Mouse (Mus musculus) bone marrow macrophage, adult 2 months (primary cell): ENCODE results near the gene Tuba8. TPM values are rescaled to one million over a fixed set of nuclear protein-coding genes. Genes with fewer than 3 reads are reported as not detected.

ENCODE experiments used
- H3K27ac ChIP-seq: 2 replicates; pipeline ENCODE4 v1.5.1; 2012; ENCODE audit warnings: low read depth, low read length; ENCODE audit not compliant: insufficient read depth
- H3K4me1 ChIP-seq: 2 replicates; pipeline ENCODE4 v1.6.1; 2012; ENCODE audit warnings: low read length; ENCODE audit not compliant: control insufficient read depth, insufficient read depth
- H3K4me3 ChIP-seq: 2 replicates; pipeline ENCODE4 v1.5.1; 2012; ENCODE audit warnings: mild to moderate bottlenecking, low read length, moderate library complexity; ENCODE audit not compliant: insufficient read depth
- CTCF ChIP-seq: IDR thresholded peaks from 2 replicates; pipeline ENCODE4 v1.5.1; 2012; ENCODE audit warnings: low read depth, mild to moderate bottlenecking, low read length, moderate library complexity
- POLR2A ChIP-seq: IDR thresholded peaks from 2 replicates; pipeline ENCODE4 v1.6.1; 2012; ENCODE audit warnings: mild to moderate bottlenecking, low read depth, low read length, borderline replicate concordance
- polyA plus RNA-seq: library from polyadenylated mRNA; stranded (reverse); fragments of >200 nt; gene quantifications from 2 replicates; pipeline ENCODE4 v1.2.4, GENCODE M21; 2012; ENCODE audit not compliant: missing spikeins, insufficient read depth, insufficient read length

Gene Tuba8
- polyA plus RNA-seq, 1 experiment: not detected

DNA sequence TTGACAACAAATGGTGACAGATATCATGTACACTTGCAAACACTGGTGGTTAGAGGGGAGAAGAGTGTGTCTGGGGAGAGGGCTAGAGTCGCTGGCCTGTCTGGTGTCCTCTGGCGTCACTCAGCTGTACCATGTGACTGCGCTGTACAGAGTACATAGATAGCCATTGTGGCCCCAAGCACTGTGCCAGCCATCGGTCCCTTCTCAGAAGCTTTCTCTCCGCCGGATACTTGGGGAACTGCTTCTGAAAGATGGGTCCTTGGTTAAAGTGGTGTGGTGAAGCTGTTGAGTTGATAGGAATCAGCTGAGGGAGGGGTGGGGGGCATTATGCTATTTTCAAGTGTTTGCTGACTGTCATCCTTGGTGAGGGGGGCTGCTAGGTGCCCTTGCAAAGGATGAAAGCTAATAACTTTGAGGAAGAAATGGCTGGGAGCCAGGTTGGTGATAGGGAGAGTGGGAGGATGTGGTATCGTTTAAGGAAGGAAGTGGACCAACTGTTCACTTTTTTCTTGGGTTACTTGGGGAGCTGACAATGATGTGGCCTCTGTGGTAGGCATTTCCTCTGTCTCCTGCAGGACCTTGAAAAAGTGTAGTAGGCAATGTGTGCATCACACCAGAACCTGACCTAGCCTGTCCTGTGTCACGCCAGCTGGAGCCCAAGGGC, 4.3 kb downstream of the Tuba8 start:
- TF ChIP-seq CTCF: no peak
- no peak for TF ChIP-seq POLR2A
- Histone ChIP-seq H3K27ac (no peak overlapping the region), H3K4me1 (peaks cover 15% of the 10 kb centered on the region), H3K4me3 (no peak overlapping the region)

DNA sequence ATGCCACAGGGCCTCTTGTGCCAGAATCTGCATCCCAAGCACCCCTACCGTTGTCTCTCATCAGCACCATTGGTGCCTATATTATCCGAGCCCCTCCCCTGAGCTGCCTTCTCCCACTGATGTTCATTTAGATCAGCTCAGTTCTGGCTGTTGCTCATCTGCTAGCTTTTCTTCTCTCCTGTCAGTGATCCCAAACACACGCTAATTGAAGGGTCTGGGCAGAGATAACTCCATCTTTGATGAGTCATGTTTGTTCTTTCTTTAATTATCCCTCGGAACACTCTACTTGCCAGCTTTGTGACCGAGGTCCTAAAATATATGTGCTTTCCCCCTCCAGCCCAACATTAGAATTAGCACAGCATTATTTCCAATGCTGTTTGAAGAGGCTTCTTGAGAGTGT, 4.8 kb downstream of the Tuba8 start:
- peaks cover 15% of the 10 kb centered on the region for H3K4me1 ChIP-seq
- H3K27ac ChIP-seq: no peak overlapping the region
- H3K4me3 ChIP-seq: no peak overlapping the region
- TF ChIP-seq POLR2A (no peak), CTCF (no peak)

DNA sequence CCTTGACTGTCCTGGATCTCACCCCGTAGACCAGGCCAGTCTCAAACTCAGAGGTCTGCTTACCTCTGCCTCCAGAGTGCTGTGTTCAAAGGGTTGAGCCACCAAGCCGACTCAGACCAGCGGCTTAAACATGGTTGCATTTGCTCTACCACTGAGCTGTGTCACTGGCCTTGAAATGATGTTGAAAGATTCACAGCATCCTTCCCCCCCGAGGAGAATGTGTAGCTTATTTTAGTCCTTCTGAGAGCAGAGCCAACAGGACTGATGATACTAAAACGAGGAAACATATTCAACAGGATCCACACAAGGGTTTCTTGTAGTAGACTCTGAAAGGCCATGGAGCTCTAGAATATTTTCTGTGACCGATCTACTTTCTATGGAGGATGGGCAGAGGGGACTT, 5.4 kb downstream of the Tuba8 start:
- H3K27ac ChIP-seq: no peak overlapping the region
- H3K4me3 ChIP-seq: no peak overlapping the region
- H3K4me1 ChIP-seq: peaks cover 15% of the 10 kb centered on the region
- no peak for TF ChIP-seq POLR2A
- no peak for TF ChIP-seq CTCF

DNA sequence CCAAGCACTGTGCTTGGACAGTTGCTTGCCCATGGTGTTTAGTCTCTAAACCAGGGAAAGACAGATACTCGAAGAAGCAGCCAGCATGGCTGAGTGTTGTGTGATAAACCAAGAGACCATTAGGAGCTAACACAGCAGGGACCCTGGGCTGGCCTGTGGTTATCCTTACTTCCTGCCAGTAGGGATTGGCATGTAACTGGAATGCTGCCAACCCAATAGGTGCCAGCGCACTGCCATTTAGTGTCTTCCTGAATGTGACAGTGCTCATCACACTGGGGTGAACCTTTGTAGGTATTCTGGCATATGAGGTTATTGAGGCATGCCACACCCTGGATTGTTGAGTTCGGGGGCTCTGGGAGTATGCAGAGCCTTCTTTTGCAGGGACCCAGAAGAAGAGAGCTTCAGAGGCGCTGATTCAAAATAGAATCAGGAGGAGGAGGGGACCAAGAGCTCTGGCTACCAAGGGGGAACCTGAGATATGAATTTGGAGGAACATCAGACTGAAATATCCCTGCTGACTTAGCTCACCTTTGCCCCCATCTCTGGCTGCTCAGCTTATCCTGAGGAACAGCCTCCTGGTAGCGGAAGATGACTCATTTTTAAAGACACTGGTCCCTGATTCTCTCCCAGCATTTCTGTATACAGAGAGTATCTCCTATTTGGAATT, 6.2 kb downstream of the Tuba8 start:
- TF ChIP-seq POLR2A (no peak), CTCF (no peak)
- Histone ChIP-seq H3K27ac (no peak overlapping the region), H3K4me3 (no peak overlapping the region), H3K4me1 (peaks cover 15% of the 10 kb centered on the region)

DNA sequence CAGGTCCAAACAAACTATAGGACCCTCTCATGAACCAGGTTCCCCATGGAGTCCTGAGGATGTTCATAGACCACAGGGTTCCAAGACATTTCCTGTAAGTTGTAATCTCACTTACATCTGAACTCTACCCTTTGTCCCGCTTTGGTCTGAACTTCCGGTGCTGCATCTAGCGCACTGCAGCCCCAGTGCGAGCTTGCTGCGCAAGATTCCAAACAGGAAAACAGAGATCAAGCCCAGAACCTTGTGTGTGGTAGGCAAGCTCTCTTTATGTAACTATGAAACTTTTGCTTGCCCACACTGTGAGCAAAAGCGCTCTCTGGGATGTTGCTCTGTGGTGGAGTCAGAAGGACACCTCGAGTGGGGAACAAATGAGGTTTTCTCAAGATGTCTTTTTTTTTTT, 7.5 kb downstream of the Tuba8 start:
- H3K4me1 ChIP-seq: peaks cover 15% of the 10 kb centered on the region
- H3K27ac ChIP-seq: no peak overlapping the region

DNA sequence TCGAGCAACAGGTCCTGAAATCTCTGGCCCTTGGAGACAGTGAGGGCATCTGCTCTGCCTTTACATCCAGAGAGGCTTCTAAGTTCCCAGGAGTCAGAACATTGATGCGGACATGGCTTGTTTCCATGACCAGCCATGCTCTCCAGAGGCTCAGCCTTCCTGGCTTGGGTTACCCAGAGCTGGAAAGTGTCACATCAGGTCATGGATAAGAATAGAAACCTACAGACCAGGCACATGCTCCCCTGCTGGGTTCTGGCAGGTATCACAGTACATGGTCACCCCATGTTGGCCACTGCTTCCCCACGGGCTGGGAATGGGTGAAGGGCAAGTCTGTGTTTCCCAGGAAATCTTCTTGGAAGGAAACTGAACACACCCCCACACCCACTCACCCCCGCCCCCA, 8.9 kb downstream of the Tuba8 start:
- no peak for TF ChIP-seq CTCF
- TF ChIP-seq POLR2A: no peak
- Histone ChIP-seq H3K4me3 (no peak overlapping the region), H3K27ac (no peak overlapping the region), H3K4me1 (peaks cover 20% of the 10 kb centered on the region)

More for the DNA sequence above, 7.5 kb downstream of the Tuba8 start:
- TF ChIP-seq POLR2A: no peak
- H3K4me3 ChIP-seq: no peak overlapping the region

DNA sequence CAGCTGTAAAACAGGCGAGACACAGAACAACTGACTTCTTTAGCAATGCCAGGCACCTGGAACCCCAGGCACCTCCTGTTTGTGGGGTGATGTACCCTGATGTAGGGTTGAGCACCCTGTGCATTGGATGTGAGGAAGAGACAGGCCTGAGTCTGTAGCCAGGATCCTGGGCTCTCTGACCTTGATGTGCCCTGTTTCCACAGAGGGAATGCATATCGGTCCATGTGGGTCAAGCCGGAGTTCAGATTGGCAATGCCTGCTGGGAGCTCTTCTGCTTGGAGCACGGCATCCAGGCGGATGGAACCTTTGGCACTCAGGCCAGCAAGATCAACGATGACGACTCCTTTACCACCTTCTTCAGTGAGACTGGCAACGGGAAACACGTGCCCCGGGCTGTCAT, 9.7 kb downstream of the Tuba8 start:
- no peak for TF ChIP-seq CTCF
- TF ChIP-seq POLR2A: no peak
- Histone ChIP-seq H3K4me1 (peaks cover 17% of the 10 kb centered on the region), H3K4me3 (no peak overlapping the region), H3K27ac (no peak overlapping the region)

DNA sequence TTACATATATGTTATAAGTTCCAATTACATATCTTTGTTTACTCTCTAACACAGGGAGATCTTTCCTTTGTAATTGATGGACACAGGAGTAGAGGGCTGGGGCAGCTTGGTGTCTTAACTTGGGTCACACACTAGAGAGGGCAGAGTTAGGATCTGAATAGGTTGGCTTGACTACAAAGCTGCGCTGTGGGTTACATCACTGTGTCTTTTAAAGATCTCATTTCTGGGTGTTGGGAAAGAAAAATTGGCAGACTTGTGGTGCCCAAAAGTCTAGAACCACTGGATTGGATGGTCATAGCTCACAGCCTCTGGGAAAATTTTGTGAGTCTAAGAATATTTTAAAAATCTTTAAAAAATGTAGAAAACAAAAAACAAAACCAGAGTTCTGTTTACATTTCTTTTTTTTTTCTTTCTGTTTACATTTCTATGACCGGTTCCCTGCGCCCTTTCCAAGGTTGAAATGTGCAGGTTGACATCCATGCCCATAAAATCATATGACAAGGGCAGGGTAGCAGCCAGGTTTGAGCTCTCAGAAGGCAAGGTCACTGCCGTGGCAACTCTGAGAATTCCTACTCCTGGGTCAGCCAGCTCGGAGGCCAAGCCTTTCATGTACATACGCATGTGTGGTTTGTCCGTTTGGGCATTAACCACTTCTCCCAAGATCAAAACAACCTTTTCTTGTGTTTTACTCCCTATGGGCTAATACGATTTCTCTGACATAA, 11.5 kb downstream of the Tuba8 start:
- H3K27ac ChIP-seq: no peak overlapping the region
- TF ChIP-seq CTCF: no peak
- TF ChIP-seq POLR2A: no peak
- H3K4me1 ChIP-seq: peaks cover 23% of the 10 kb centered on the region
- no peak overlapping the region for H3K4me3 ChIP-seq

DNA sequence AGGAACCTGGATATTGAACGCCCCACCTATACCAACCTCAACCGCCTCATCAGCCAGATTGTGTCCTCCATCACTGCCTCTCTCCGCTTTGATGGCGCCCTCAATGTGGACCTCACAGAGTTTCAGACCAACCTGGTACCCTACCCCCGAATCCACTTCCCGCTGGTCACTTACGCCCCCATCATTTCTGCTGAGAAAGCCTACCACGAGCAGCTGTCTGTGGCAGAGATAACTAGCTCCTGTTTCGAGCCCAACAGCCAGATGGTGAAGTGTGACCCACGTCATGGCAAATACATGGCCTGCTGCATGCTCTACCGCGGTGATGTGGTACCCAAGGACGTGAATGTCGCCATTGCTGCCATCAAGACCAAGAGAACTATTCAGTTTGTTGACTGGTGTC, 12.5 kb downstream of the Tuba8 start:
- no peak overlapping the region for H3K27ac ChIP-seq
- no peak for TF ChIP-seq POLR2A
- TF ChIP-seq CTCF: no peak
- H3K4me1 ChIP-seq: peaks cover 26% of the 10 kb centered on the region
- H3K4me3 ChIP-seq: no peak overlapping the region

DNA sequence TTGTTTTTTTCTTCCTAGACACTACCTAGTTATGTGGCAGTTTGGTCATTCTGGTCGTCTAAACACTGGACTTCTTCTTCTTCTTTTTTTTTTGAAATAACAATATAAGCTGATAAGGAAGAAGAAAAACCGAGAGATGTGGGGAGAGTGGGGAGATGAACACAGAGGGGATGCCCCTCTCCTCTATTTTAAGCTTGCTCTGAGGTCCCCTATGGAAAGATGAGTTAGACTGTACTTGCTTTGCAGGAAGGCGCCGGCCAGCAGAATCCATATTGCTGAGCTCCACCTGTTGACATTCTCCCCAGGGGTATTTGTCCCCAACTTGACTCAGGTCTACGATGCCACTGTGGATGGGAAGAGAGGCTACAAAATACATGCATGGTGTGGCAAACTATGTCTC, 13.6 kb downstream of the Tuba8 start:
- no peak overlapping the region for H3K4me3 ChIP-seq
- H3K27ac ChIP-seq: no peak overlapping the region
- H3K4me1 ChIP-seq: peaks cover 26% of the 10 kb centered on the region
- no peak for TF ChIP-seq CTCF
- no peak for TF ChIP-seq POLR2A
